Mouse (Mus musculus) hindbrain, embryonic 16.5 days (tissue): ENCODE results near the gene Igfn1. TPM values are rescaled to one million over a fixed set of nuclear protein-coding genes. Genes with fewer than 3 reads are reported as not detected.
A peak's percentile ranks its signal among the peaks of the same experiment; 100 is the strongest.

ENCODE experiments used
- ATAC-seq: fragments of 200-750 bp; cut with Nextera tagmentation; 2 replicates; pipeline ENCODE4 v1.8.0; 2017; ENCODE audit warnings: moderate TSS enrichment, moderate library complexity
- H3K27ac ChIP-seq: fragments of 300-500 bp; sonication (generic); 2 replicates; pipeline ENCODE4 v1.5.1; 2014; ENCODE audit warnings: low read depth, mild to moderate bottlenecking, control low read depth, low read length, moderate library complexity
- H3K27me3 ChIP-seq: fragments of 300-500 bp; sonication (generic); replicated peaks from 2 replicates; pipeline ENCODE4 v1.6.1; 2014; ENCODE audit warnings: low read length; ENCODE audit not compliant: control insufficient read depth, insufficient read depth
- H3K36me3 ChIP-seq: fragments of 300-500 bp; sonication (generic); 2 replicates; pipeline ENCODE4 v1.6.1; 2014; ENCODE audit warnings: mild to moderate bottlenecking, low read length, moderate library complexity, mixed read lengths; ENCODE audit not compliant: control insufficient read depth, insufficient read depth
- H3K4me1 ChIP-seq: fragments of 300-500 bp; sonication (generic); 2 replicates; pipeline ENCODE4 v1.6.1; 2014; ENCODE audit warnings: low read depth, low read length; ENCODE audit not compliant: control insufficient read depth, insufficient read depth
- H3K4me2 ChIP-seq: fragments of 300-500 bp; sonication (generic); 2 replicates; pipeline ENCODE4 v1.6.1; 2014; ENCODE audit warnings: mild to moderate bottlenecking, low read length, control low read depth, moderate library complexity
- H3K4me3 ChIP-seq: fragments of 300-500 bp; sonication (generic); 2 replicates; pipeline ENCODE4 v1.5.1; 2014; ENCODE audit warnings: mild to moderate bottlenecking, low read length, control low read depth, moderate library complexity
- H3K9ac ChIP-seq: fragments of 300-500 bp; sonication (generic); 2 replicates; pipeline ENCODE4 v1.6.1; 2014; ENCODE audit warnings: low read depth, mild to moderate bottlenecking, control low read depth, low read length, moderate library complexity
- H3K9me3 ChIP-seq: fragments of 300-500 bp; sonication (generic); 2 replicates; pipeline ENCODE4 v1.6.1; 2014; ENCODE audit warnings: mild to moderate bottlenecking, low read length, moderate library complexity; ENCODE audit not compliant: control insufficient read depth
- WGBS: fragments of 180-500 bp; shearing (Covaris S2); extraction: QIAGEN DNeasy Blood & Tissue Kit; methylation state at CpG from one replicate; pipeline ENCODE4 v1.1.7; 2014; 5-methylcytosine and 5-hydroxymethylcytosine counted together
- polyA plus RNA-seq: library from polyadenylated mRNA; unstranded; fragments of >200 nt; fragmentation: Nextera tagmentation; extraction: Ambion mirVana; gene quantifications from 2 replicates; pipeline ENCODE4 v1.2.1, GENCODE M21; 2015

Igfn1 gene
- 0.05 TPM in 1 of 2 replicates, not detected in the other for polyA plus RNA-seq

GRCm38 (mm10) chr1:136006292-136006748 is at the start of gene Igfn1:
Igfn1 (minus strand) TSS chr1:136006342.
- H3K27ac ChIP-seq = no peak within 1 kb of the TSS
- no peaks in the 10 kb centered on the region for H3K9me3 ChIP-seq
- no peaks in the 10 kb centered on the region; the same call in 1 of the 2 replicates for H3K27me3 ChIP-seq
- no peak for ATAC-seq
- H3K4me1 ChIP-seq = peaks cover 7% of the 10 kb centered on the region
- H3K9ac ChIP-seq = no peak within 1 kb of the TSS
- H3K4me3 ChIP-seq = no peak within 1 kb of the TSS
- 73% methylated on average over 3 of the region's 3 CpGs for WGBS
- peak within 1 kb of the TSS; percentile 69 for H3K4me2 ChIP-seq
- no peaks in the 10 kb centered on the region for H3K36me3 ChIP-seq

DNA sequence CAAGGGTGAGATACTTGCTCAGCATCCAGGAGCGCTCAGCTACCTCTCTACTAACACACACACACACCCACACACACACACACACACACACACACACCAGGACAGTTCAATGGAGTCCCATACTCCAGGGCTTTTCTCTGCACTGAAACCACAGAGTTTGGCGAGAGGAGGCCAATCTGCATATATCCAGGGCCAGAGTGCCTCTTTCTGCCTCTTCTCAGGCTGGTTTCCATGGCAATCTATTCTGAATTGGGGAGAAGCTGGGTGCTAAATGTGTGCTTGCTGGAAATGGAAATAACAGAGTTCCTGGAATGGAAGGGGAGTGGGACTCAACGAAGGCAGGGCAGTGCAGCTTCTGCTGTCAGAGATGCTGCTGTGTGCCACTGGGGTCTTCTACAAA is 49.6 kb upstream of the Igfn1 start:
- WGBS = 33% methylated on average over 3 of the region's 3 CpGs
- 0 out of 2 replicates have a peak overlapping the region, but pooled peaks have one; percentile 29 for H3K27ac ChIP-seq
- H3K4me1 ChIP-seq = peaks cover 18% of the 10 kb centered on the region
- no peak overlapping the region for H3K9ac ChIP-seq
- H3K27me3 ChIP-seq = peaks cover 6% of the 10 kb centered on the region
- no peak overlapping the region for H3K4me3 ChIP-seq
- no peaks in the 10 kb centered on the region for H3K36me3 ChIP-seq
- H3K9me3 ChIP-seq = no peaks in the 10 kb centered on the region
- ATAC-seq = peak; percentile 53
- H3K4me2 ChIP-seq = no peak overlapping the region

GRCm38 (mm10) chr1:136052547-136052946 is 46.4 kb upstream of the Igfn1 start, which contains the start of gene Cacna1s:
Cacna1s (plus strand) TSS chr1:136052750.
- no peaks in the 10 kb centered on the region for H3K9me3 ChIP-seq
- H3K4me2 ChIP-seq = no peak within 1 kb of the TSS
- no peak within 1 kb of the TSS for H3K4me3 ChIP-seq
- H3K27ac ChIP-seq = no peak within 1 kb of the TSS
- H3K36me3 ChIP-seq = no peaks in the 10 kb centered on the region
- H3K27me3 ChIP-seq = peaks cover 17% of the 10 kb centered on the region
- ATAC-seq = no peak
- WGBS = 53% methylated on average over 11 of the region's 11 CpGs
- no peak within 1 kb of the TSS for H3K9ac ChIP-seq
- peaks cover 20% of the 10 kb centered on the region for H3K4me1 ChIP-seq

GRCm38 (mm10) chr1:136051465-136051864 is 45.3 kb upstream of the Igfn1 start:
- H3K9ac ChIP-seq = no peak overlapping the region; the same call in 1 of the 2 replicates
- peaks cover 17% of the 10 kb centered on the region for H3K4me1 ChIP-seq
- ATAC-seq = peak; percentile 77
- WGBS = under 1% methylated on average over 6 of the region's 6 CpGs
- H3K27me3 ChIP-seq = peaks cover 17% of the 10 kb centered on the region
- H3K36me3 ChIP-seq = no peaks in the 10 kb centered on the region
- no peak overlapping the region for H3K27ac ChIP-seq
- H3K4me3 ChIP-seq = peak overlapping the region; percentile 43
- no peaks in the 10 kb centered on the region for H3K9me3 ChIP-seq
- peak overlapping the region; percentile 68 for H3K4me2 ChIP-seq

DNA sequence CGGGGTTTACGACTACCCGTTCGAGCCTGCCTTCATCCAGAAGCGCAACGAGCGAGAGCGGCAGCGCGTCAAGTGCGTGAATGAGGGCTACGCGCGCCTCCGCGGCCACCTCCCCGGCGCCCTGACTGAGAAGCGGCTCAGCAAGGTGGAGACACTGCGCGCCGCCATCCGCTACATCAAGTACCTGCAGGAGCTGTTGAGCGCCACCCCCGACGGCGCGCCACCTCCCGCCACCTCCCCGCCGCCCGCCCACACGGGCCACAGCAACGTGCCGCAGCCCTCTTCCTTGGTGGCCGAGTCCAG is 44.8 kb upstream of the Igfn1 start:
- H3K4me1 ChIP-seq = peaks cover 14% of the 10 kb centered on the region
- no peaks in the 10 kb centered on the region for H3K36me3 ChIP-seq
- peaks cover 17% of the 10 kb centered on the region for H3K27me3 ChIP-seq
- peak overlapping the region; percentile 68 for H3K4me2 ChIP-seq
- peak overlapping the region; percentile 57 for H3K9ac ChIP-seq
- WGBS = 1% methylated on average over 36 of the region's 36 CpGs
- H3K4me3 ChIP-seq = peak overlapping the region; percentile 43
- no peaks in the 10 kb centered on the region for H3K9me3 ChIP-seq
- H3K27ac ChIP-seq = no peak overlapping the region
- peak; percentile 45 for ATAC-seq

DNA sequence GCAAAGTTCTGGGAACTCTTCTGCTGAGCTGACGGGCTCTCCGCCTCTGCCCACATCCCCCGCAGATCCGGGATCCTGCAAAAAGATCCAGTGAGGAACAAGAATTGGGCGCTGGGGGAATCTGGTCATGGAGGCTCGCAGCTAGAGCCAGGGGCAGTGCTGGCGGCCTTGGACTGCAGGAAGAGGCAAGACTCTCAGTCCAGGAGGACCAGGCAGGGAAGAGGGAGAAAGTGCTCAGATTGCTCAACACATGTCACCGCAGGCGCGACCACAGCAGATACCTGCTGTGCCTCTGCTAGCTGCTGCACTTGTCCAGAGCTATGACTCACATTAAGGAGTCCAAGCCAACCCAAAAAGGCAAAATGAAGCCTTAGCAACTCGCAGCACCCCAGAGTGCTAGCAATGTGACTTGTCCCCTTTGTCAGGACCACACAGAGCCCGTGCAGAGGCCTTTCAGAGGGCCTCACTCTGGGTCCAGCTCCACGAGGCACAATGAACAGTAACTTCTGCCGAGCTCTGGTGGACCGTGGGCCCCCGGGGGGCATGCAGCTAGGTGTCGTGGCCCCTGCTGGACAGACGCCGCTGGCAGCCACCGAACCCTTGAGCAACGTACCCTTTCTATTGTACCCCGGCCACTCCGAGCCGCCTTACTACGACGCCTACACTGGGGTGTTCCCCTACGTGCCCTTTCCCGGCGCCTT is 44.3 kb upstream of the Igfn1 start, which contains the start of gene Ascl5:
Ascl5 (plus strand) TSS at position 493 of the 701 bp plus-strand sequence.
- Histone ChIP-seq H3K27ac (no peak within 1 kb of the TSS), H3K4me2 (peak within 1 kb of the TSS; percentile 68), H3K36me3 (no peaks in the 10 kb centered on the region), H3K4me3 (peak within 1 kb of the TSS; percentile 43), H3K4me1 (peaks cover 9% of the 10 kb centered on the region), H3K27me3 (peaks cover 17% of the 10 kb centered on the region), H3K9ac (peak within 1 kb of the TSS; percentile 57), H3K9me3 (no peaks in the 10 kb centered on the region)
- 26% methylated on average over 28 of the region's 29 CpGs for WGBS
- ATAC-seq = peak; percentile 17

- no peak overlapping the region for H3K4me3 ChIP-seq
- H3K4me2 ChIP-seq = no peak overlapping the region
- H3K27ac ChIP-seq = no peak overlapping the region
- H3K27me3 ChIP-seq = peaks cover 17% of the 10 kb centered on the region
- H3K9ac ChIP-seq = no peak overlapping the region
- no peaks in the 10 kb centered on the region for H3K36me3 ChIP-seq
- ATAC-seq = no peak
- H3K4me1 ChIP-seq = peaks cover 8% of the 10 kb centered on the region
- WGBS = 74% methylated on average over 9 of the region's 9 CpGs
- H3K9me3 ChIP-seq = no peaks in the 10 kb centered on the region
Observed at GRCm38 (mm10) chr1:136047894-136048293, 41.8 kb upstream of the Igfn1 start.

DNA sequence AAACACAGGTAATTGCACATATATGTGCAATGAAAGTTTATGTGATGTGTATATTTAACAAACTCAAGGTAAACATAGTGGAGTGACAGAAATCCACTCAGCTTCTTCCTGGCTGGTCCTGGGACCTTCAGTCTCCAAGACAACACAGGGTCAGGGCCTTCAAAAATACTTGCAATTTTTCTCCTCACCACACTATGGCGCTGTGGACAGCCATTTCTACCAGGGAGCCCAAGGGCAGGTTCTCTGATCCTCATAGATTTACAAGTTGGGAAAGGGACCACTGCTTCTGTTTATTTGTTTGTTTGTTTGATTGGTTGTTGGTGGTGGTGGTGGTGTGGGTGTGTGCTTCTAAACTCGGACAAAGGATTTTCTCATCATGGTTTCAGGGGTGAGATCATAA is 41.3 kb upstream of the Igfn1 start:
- H3K9ac ChIP-seq = no peak overlapping the region
- H3K4me3 ChIP-seq = no peak overlapping the region
- 5% methylated on average over 2 of the region's 2 CpGs for WGBS
- peaks cover 8% of the 10 kb centered on the region for H3K4me1 ChIP-seq
- no peak overlapping the region for H3K27ac ChIP-seq
- H3K9me3 ChIP-seq = no peaks in the 10 kb centered on the region
- H3K27me3 ChIP-seq = peaks cover 15% of the 10 kb centered on the region
- H3K4me2 ChIP-seq = no peak overlapping the region
- ATAC-seq = no peak
- H3K36me3 ChIP-seq = no peaks in the 10 kb centered on the region

- H3K9ac ChIP-seq = no peak overlapping the region
- H3K9me3 ChIP-seq = no peaks in the 10 kb centered on the region
- H3K36me3 ChIP-seq = no peaks in the 10 kb centered on the region
- H3K27me3 ChIP-seq = peaks cover 11% of the 10 kb centered on the region
- no peak overlapping the region for H3K4me3 ChIP-seq
- H3K4me2 ChIP-seq = no peak overlapping the region
- H3K4me1 ChIP-seq = peaks cover 7% of the 10 kb centered on the region
- ATAC-seq = peak; percentile 34; the same call in 1 of the 2 replicates
- WGBS = 11% methylated on average over 4 of the region's 4 CpGs
- H3K27ac ChIP-seq = no peak overlapping the region
Observed at GRCm38 (mm10) chr1:136045774-136046173, 39.6 kb upstream of the Igfn1 start.
